Mouse (Mus musculus): ENCODE measurements around the gene 4933402J07Rik. TPM values are rescaled to one million over a fixed set of nuclear protein-coding genes. Genes with fewer than 3 reads are reported as not detected.

Gene 4933402J07Rik
- not detected for polyA plus RNA-seq (2017; shearing (Covaris generic))

GRCm38 (mm10) chr8:87563553-87563952 lies at the start of gene 4933402J07Rik:
Gene 4933402J07Rik, plus strand, starts transcription at chr8:87563853.
- no peak for ATAC-seq

DNA sequence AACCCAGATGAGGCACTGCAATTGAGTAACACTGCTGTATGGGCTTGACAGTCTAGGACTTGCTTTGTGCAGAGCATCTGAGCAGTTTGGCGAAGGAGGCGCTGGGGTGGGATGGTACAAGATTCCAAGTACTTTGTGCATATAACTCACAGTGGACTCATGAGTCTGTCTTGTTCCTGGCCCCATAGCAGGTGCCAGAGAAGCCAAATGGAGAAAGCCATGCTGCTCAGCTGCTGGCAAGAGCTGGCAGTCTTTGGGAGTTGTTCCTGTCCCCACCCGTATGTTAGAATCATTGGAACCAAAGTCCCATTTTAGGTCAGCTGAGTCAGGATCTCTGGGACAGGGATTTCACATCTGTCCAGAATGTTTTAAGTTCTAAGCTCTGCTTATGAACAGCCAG lies 46.5 kb upstream of the 4933402J07Rik start:
- ATAC-seq: no peak

DNA sequence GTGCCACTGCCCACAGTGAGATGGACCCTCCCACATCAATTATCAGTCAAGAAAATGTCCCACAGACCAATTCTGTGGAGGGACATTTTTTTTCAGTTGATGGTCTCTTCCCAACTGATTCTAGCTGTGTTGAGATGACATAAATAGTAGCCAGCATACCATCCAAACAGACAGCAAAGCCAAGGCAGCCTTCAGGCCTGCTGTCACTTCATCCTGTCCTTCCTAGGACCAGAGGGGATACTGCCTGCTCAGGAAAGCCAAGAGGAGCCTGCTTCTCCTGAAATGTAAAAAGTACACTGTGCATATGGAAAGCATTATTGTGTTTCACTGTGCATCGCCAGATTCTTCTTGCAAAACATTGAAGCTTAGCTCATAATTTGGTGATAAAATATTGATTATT lies 38.6 kb upstream of the 4933402J07Rik start:
- ATAC-seq: no peak

- ATAC-seq: no peak
These were observed 32.5 kb upstream of the 4933402J07Rik start for GRCm38 (mm10) chr8:87531176-87531575.

DNA sequence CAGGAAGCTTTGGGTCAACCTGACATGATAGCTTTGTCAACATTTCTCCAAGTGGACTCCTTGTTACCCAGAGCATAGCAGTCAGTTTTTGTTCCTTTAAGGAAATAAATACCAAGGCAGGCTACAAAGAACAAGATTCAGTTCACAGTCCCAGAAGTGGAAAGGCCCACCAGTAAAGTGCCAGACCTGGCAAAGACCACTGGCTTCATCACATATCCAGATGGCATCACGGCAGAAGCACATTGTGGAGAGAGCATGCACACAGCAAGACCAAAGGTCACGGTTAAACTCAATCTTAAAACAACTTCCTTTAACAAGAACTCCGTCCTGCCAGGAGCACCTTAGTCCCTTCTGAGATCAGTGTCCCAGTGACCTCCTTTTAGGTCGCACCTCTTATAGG lies 30.2 kb upstream of the 4933402J07Rik start:
- ATAC-seq: no peak

DNA sequence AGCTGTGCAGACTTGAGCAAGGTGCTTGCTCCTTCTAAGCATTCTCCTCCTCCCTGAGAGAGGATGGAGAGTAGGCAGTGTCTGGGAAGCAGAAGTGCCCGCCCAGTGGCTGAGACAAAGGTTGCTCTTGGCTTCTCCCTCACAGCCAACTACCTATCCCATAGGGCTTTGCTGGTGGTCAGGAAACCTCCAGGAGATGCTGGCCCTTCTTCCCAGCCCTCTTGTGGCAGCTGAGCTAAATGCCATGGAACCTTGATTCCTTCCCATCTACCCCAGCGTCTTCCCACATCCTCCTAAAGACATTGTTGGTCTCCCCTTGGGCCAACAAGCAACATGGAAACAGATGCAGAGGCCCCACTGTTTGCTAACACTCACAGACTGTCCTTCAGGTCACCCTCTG lies 28.8 kb upstream of the 4933402J07Rik start:
- no peak for ATAC-seq

- no peak for ATAC-seq
These were observed 26.9 kb upstream of the 4933402J07Rik start for GRCm38 (mm10) chr8:87536615-87537329.

GRCm38 (mm10) chr8:87539829-87540394 lies 23.7 kb upstream of the 4933402J07Rik start:
- ATAC-seq: no peak

- no peak for ATAC-seq
These were observed 13.8 kb upstream of the 4933402J07Rik start for GRCm38 (mm10) chr8:87549881-87550280.

- no peak for ATAC-seq
These were observed 10.9 kb upstream of the 4933402J07Rik start for GRCm38 (mm10) chr8:87552801-87553200.

DNA sequence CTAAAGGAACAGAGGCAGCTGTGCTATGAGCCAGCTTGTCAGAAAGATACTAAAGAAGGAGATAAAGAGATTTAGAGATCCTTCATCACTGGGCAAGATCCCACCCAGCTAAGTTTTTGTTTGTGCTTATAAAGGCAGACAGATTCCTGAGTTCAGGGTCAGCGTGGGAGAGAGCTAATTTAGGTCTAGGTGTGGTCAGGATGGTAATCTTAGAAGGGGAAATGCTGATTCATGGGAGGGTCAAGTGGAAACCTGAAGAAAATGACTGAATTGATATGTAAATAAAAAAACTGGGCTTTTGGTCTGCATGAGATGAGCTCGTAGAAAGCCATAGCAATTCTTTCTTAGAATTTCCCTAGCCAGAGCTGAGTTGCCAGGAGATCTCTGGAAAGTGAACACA lies 2.9 kb upstream of the 4933402J07Rik start:
- ATAC-seq: no peak

DNA sequence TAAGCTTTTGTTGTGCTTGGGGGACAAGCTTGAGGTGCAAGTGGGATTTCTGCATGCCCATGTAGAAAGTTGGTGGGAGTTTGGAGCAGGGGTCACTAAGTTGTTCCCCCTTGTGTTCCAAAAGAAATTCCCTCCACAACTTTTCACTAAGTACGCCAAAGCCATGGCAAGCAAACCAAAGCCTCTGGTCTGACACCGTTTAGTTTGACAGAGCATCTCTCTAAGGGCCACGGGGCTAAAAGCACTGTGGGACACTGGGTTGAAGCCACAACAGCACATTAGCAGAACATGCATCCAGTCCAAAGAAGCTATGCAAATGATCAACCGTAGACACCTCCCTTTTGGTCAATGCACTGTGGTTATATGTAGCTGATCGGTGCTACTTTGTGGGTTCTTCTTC lies 5.5 kb downstream of the 4933402J07Rik start:
- no peak for ATAC-seq

- no peak for ATAC-seq
These were observed 6.3 kb downstream of the 4933402J07Rik start for GRCm38 (mm10) chr8:87569706-87570563.

- ATAC-seq: no peak
These were observed 6.9 kb downstream of the 4933402J07Rik start for GRCm38 (mm10) chr8:87570564-87570855.

DNA sequence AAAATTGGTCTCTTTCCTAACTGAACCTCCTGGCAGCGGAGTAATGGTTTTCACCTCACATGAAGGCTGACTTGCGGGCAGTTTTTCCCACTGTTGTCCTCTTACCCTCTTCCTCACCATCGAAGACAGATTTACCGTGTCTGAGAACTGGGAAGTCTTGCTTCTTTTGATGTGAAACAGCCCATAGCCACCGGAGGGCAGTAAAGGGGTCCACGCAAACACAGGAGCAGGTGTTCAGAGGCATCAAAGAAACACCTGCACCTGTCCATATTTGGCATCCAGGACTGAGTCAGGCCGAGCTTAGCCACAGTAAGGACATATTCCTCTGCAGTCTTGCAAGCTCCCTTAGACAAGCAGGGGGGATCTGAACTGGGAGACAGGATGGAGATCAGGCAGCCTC lies 7.2 kb downstream of the 4933402J07Rik start:
- ATAC-seq: no peak

DNA sequence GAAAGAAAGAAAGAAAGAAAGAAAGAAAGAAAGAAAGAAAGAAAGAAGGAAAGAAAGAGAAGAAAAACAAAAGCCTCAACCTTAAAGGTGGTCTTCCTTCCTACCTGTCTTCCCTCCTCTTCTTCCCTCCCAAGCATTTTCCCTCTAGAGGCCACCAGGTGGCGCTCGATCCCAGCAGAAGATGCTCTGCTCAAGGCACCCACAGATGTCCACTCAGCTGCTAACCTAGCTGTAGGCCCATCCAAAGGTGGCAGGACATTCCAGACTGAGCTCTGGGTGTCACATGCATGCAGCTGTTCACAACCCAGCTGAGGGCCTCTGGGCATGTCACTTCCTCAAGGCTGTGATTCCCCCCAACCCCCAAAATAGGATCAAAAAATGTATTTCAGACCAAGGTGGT lies 30.6 kb downstream of the 4933402J07Rik start:
- ATAC-seq: no peak

DNA sequence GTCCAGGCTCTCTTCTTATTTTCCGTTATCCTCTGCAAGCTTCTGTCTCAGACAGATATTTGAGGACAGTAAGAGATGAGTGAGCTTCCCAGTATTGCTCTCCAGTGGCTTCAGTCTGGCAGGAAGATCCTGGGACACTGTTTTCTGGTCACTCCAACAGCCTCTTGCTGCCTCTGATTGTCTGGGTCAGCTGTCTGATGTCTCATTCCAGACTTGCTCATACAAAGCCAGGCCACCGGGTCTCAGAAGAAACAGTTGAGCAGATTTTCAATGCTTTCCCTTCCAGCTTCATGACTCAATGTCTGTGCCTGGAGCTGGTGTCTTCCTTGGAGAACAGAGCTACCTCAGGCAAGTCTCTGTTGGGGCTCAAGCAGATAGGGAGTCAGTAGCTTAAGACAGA lies 39.1 kb downstream of the 4933402J07Rik start:
- no peak for ATAC-seq

- no peak for ATAC-seq
These were observed 45.5 kb downstream of the 4933402J07Rik start for GRCm38 (mm10) chr8:87609110-87609509.

DNA sequence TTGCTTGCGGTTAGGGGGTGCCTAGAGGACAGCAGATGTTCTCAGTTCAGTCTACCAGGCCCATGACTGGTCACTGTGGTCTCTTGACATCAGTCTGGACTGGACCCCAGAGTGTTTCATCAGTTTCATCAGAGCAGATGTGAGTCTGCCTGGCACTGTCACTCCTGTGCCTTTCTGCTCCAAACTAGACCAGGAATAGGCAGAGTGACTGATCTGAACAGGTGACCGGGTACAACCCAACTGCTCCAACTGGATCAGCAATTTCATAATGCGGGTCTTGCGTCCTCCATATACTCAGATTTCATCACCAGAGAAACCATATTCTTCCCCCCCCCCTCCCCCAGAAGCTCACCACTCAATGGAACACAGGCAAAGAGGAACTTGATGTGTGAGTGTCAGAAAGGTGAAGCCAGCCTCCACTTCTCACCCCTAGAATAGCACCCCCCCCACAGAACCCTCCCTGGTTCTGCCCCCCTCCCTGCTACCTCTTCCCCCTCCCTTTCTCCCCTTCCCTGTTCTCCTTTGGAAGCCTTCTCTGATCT lies 46.1 kb downstream of the 4933402J07Rik start:
- no peak for ATAC-seq

DNA sequence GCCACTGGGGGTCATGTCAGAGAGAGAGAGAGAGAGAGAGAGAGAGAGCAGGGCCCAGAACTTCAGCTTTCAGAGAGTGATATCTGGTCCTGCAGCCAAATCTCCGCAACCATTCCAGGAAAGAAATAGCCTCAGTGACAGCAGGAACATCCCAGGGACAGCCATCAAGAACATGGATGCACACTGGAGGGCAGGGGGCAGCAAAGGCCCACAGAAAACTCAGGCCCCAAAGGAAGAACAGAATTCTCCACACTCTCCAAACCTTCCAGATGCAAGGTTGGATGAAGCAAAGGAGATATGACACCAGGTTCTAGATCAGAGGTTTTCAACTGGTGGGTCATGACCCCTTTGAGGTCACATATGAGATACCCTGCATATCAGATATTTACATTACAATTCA lies 50.0 kb downstream of the 4933402J07Rik start:
- no peak for ATAC-seq

- ATAC-seq: no peak
These were observed 55.5 kb downstream of the 4933402J07Rik start for GRCm38 (mm10) chr8:87619118-87619517.

DNA sequence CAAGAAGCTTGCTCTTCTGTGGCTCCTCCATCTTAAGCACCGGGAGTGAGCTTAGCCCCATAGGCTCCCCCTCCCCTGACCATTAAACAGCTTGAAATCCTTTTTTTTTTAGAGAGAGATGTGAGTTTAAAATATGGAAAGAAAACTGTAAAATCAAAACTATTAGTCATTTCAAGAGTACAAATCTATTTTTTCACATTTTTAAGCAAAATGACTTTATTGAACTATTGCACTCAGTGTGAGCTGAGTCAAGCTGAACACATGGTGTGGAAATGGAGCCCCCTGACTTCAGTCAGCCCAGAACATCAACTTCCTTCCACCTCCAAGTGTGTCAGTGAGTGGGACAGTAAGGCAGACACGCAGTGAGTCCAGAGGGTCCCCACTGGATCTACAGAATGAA lies 55.9 kb downstream of the 4933402J07Rik start:
- no peak for ATAC-seq

DNA sequence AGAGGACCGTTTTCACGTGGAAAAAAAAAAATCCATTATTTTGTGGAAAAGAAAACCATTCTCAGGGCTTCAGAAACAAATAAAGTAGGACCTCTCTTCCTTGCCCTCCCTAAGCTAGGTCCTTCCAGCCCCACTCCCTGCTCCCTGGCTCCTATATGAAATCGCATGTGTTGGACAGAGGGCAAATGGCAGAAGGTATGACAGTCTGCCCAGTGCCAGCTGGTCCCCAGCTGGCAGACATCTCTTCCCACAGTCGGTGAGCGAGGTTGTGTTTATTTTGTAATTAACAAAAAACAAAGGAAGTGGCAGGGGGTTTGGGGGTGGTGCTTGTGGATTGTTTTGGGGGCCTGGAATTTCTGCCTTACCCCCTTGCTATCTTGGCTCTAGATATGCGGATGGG lies 56.6 kb downstream of the 4933402J07Rik start:
- no peak for ATAC-seq

DNA sequence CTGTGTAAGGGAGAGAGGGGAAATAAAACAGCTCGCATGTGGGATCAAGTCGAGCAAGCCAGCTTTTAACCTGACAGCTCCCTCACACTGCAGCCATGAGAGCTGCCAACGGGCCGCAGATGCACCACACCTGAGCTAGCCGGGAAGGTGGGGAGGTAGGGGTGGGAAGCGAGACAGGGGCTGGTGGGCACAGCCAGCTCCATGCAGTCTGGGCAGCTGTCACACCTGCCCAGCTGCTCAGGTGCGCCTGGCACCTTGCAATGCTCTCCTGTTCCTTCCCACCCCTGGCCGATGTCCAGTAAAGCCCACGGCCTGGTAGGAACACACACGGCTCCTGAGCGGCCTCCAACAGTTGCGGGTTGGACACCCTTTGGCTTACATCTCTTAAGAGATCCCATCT lies 57.5 kb downstream of the 4933402J07Rik start:
- ATAC-seq: no peak
